Mouse (Mus musculus): Measurements from ENCODE around the gene Tomm7.
A peak's percentile ranks its signal among the peaks of the same experiment; 100 is the strongest.
"Not testable (repeated sequence)": the region's sequence is repeated elsewhere in the genome, so short reads cannot be mapped to it uniquely, and the experiment has no call there.

Tomm7 gene

DNA sequence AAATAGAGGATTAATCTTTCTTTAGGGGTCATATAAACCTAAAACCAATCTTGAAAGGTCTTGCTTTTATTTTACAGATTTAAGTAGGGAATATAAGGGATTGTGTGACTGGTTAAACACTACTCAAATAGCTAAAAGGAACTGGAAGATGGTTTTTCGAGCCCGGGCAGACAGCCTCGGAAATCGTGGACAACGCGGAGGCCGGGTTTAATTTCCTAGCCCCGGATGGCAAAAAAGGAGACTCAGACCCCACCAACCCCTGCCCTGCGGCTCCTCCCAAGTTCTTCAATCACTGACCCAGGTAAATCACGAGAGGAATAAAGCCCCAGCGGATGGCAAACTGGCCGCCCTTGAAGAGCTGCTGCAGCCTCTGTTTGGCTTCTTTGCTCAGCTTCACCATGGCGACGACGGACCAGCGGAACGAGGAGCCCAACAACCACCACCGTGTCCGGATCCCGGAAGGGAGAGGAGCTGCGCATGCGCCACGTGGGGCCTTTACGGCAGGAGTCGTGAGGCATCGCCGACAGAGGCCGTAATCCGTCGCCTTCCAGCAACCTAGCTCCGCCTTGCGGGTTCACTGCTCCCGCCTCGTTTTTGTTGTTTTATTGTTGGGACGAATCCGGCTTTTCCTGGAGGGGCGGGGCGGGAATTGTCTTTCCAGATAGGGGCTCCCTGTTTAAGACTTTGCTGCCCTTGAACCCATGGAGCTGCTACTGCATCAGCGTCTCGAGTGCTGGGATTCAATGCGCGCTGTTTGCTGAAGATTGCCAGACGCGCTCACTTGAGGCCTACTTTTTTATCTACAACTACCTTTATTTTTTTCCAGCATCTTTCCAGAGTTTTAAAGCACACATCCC is at the start of gene Tomm7:
Gene Tomm7 (minus strand): TSS at position 488 of the 857 bp plus-strand sequence.
- peak; percentile 98 to 99 for DNase-seq

DNA sequence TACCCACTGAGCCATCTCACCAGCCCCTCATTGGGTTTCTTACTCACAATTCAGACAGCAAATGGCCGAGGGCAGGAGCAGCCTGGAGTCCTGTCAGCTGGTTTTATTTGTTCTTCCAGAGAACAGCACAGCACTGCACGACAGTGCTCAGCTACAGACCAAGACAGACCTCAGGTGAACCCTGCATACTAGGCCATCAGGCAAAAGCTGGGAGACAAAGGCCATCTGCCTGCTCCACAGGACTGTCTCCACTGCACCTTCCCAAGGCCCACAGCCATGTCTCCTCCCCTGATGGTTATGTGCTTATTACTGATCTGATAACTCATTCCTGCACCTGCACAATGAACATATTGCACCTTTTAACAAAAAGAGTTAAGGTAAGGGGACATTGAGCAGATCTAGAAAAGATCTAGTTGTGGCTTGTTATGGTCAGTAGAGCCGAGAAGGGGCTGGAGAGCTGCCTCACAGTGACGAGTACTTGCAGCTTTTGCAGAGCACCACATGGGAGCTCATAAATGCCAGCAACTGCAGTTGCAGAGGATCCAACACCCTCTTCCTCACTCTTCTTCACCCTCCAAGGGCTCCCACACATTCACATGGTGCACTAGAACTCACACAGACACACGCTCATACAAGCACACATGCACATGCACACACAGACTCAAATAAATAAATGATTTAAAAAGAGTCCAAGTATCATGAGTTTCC is 49.3 kb upstream of the Tomm7 start:
- DNase-seq, result no peak

DNA sequence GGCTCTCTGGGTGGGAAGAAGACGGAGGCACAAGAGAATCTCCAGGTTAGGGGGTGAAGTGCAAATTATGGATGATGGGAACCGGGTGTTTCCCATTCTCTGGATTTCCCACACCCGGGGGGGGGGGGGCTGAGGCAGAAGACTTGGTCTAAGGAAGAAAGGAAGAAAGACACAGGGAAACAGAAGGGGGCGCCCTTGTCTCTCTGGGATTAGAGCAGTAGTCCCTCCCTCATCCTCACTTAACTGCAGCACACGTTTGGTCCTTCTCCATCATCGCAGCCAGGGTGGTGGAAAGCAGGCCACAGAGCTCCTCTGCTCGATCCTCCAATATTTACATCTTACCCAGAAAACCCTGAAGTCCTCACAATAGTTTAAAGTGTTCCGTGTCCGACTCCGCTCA is 46.8 kb upstream of the Tomm7 start:
- peak; percentile 44 to 86 for DNase-seq

DNA sequence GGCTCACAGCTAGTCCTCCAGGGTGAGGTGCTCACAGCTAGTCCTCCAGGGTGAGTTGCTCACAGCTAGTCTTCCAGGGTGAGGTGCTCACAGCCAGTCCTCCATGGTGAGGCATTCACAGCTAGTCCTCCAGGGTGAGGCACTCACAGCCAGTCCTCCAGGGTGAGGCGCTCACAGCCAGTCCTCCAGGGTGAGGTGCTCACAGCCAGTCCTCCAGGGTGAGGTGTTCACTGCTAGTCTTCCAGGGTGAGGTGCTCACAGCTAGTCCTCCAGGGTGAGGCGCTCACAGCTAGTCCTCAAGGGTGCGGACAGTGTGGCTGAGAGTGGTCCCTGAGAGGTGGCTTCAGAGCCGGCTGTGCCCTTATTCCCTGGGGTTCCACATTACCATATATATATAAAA is 45.5 kb upstream of the Tomm7 start:
- no peak for DNase-seq

DNA sequence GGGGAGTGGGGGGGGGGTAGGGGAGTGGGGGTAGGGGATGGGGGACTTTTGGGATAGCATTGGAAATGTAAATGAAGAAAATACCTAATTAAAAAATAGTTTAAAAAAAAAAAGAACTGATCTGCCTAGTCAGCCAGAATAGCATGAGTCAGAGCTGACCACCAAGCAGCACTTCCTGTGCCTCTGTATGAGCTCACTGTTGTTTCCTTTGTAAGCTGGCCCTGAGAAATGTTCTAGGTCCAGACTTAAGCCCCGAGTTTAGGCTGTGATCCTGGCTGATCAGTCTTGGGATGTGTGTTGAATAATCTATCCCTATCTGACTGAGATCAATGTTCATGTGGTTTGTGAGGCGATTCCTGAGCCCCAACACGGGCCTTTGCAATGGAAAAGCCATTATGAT is 43.1 kb upstream of the Tomm7 start:
- DNase-seq, result no peak

DNA sequence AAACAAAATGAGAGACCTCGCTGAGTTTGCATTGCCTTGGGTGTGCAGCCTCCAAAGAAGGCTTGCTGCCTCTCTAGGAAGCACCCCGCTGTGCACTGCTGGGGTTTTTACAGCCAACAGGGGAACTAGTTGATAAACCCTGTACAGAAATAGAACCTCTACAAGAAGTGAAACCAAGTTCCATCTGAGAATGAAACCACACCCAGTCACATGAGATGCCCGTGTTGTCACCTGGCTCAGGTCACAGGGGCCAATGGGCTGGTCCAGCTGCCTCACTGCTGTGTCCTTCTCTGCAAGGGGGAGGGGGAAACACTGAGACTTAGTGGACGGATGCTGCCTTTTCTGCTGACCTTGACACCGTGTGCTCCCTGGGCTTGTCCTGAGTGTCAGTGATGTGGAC is 30.5 kb upstream of the Tomm7 start:
- DNase-seq, result no peak

DNA sequence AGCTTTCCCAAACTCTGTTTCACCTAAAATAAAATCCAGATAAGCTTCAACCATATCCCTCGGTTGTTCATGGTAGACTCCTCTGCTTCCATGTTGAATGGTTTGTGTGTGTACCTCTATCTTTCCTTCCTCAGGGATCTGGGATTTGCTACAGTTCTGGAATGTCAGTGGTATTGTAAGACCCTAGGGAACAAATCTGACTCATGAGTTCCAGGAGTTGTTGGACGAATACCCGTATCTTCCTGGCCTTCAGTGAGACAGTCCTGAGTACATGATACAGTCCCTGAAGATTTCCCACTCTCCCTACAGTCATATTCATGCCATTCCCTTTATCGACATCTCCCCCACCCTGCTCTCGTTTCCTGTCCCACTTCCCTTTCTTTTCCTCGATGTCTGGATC is 28.6 kb upstream of the Tomm7 start:
- DNase-seq, result no peak

DNA sequence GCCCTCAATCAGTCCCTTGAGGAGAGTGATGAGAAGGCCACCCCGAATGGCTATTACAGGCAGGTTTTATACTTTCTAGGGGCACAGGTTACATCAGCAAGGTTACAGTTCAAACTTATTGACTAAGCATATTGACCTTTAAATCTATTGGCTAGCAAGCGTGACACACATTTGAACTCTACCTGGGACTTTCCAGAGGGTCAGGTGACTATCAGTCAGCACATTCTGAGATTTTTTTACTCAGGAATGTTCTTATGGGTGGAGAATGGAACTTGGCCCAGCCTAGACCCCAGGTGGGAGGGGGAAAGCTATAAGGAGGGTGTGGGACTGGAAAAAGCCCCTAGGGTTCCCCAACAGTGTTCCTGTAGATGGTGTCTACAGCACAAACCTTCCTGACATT is 27.4 kb upstream of the Tomm7 start:
- not testable (repeated sequence) for DNase-seq

DNA sequence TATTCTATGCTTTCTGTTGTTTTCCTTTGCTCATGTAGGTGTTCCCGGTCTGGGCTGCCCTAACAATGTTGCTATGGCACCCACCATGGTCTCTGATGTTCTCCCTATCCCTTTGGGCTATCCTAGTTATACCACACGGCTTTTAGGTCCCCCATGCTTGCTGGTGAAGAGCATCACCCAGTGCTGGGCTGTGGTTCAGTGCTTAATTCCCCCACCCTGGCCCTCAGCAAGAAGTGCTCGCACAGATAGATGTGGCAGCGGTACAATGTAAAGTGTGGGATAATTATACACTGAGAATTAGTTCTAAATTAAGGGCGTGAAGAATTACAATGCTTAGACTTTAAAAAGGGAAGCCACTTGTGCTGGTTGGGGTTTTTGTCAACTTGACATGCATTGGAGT is 22.0 kb upstream of the Tomm7 start:
- no peak for DNase-seq

DNA sequence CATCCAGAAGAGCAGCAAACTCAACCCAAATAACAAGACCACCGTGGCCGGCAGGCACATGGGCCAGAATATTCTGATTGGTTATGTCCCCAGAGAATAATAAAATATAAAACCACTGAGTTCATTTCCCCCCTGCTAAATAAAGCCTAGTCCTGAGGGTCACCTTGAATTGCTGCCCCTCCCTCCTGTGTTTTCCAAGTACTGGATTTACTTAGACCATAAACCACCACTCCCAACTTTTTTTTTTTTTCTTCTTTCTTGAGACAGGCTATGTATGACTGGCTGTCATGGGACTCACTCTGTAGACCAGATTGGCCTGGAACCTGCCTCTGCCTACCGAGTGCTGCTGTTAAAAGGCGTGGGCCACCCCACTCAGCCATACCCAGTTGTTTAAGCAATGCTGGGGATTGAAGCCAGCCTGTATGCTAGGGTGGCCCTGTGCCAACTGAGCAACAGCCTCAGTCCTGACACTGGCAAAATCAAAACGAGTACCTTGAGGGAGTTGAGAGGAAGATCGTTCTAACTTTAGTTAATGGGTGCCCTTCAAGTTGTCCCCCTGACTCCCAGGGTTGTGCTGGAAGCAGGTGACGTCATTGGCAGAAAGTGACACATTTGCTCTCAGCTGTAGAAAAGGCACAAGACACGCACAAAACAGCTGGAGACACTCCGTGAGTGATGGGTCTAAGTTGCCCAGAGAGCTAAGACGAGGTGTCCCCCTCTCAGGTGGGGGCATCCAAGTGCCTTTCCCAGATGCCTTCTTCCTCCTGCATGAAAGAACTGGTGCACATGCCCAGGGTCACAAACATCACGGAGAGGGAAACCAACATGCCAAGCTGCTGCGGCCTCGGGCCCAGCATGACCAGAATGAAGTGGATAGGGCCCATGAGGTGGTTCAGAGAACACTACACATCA is 20.3 kb upstream of the Tomm7 start:
- DNase-seq, result peak in 1 of 2 experiments; percentile 47

DNA sequence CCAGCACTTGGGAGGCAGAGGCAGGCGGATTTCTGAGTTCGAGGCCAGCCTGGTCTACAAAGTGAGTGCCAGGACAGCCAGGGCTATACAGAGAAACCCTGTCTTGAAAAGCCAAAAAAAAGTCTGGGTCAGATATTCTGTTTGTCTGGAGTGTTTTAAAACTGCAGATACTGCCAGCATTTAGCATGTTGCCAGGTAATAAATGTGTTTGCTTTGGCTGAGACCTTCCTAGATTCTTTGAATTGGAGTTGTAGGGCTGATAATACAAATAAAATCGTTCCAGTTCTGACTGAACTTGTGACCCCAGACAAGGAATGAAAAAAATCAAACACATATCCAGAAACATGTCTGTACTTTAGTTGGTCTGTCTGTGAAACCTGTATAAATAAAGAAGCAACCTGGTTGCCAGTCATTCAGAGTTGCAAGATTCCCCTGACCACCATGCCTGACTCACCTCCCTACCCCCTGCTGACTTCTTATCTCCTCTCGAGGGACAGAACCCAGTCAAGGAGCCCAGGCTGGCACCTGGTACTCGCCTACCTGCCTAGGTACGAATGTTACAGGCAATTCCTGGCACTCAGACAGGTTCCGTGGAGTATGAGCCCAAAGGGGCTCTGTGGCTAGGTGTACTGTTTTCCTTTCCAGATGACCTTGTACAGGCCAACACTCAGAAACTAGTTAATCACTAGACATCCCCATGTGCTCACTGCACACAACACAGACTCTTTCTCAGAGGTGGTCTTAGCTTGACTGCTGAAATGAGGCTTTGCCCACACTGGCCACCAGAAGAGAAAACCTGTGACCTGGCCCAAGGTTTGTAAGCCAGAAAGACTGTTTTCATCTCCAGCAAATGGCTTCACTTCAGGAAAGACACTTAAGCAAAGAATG is 19.4 kb upstream of the Tomm7 start:
- peak; percentile 14 to 46 for DNase-seq

DNA sequence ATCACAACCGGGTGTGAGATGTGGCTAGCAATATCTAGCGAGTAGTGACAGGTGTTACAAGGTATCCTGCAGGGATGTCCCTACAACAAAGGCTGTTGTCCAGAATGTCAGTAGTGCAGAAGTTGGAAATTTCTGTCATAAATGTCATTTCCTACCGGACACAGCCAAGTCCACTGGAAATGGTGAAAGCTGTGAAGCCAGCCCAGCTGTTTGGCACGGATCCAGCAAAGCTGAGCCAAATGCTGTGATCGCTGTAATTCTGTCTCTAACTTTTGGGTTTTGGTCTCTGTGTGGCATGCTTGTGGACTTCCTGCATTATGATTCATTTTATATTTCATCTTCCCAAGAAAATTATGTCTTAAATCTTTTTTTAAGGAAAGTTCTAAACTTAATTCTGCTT is 18.3 kb upstream of the Tomm7 start:
- DNase-seq, result peak; percentile 76 to 85

DNA sequence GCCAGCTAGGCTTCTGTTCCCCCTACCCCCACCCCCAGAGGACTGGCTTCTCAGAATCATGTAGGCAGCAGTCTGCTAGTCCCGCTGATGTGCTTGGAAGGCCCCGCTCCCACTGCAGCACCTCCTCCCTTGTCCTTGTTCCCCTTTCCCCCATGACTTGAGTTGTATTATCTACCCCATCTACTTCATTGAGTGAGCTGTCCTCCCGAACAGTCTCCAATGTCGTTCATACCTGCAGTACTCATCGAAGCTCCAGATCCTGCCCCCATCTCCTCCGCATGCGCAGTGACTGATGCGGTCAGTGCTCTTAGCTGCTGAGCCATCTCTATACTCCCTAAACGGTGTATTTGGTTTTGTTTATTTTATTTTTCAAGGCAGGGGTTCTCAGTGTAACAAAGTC is 17.8 kb upstream of the Tomm7 start:
- no peak for DNase-seq

DNA sequence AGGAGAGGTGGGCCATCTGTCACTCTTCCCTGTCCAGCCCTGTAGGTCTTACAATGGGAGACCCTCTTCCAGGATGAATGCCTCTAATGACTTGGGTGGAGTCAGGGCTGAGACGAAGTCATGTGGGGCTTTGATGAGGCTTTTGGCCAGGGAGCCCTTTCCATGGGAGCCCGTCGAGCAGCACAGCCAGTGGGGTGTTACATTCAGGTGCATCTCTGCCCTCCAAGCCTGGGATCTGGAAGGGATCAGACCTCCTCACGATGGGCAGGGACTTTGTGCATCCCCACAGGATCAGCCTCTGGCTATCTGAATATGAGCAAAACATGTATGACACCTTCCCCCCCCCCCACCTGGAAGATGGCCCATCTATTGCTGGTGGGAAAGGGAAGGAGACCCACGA is 15.9 kb upstream of the Tomm7 start:
- DNase-seq, result no peak

DNA sequence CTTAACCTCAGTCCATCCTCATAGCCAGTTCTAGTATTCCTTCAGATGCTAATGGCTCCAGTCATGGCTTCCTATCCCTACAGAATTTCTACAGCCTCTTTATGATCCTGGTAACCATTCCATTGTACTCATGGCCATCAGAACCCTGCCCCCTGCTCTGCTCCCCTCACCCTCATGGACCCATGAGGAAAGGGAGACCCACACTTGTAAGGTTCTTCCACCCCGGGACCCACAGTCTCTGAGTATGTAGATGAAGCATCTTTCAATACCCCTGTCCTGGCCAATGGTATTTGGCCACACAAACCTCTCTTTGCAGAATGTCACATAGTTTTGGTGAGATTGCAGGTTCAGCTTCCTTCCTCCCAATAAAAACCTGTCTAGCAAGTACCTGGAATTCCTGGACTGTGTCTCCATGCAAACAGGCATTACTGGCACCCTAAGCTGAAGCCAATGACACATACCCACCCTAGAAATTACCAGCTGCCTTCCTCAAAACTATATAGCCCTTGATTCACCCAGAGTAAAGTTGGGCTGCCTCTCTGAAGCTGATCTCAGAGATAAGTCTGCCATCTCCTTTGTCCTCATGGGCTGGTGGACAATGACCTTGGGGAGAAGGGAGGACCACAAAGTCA is 15.2 kb upstream of the Tomm7 start:
- DNase-seq, result no peak

DNA sequence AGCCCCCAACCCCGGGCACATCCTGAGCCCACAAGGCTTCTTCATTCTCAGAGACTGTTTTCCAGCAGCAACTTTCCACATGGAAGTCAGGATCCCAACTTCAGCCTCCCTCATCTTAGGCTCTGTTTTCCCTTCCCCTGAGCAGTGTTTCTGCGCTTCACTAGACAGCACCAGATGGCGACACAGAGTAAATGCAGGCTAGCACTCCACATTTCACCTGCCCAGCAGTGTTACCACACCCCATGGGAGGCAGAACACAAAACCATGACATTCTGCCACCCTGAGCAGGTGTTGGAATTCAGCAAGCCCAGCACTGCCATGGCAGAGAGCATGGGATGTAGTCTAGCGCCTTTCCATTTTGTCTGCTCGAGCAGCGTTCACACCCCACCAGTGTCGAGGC is 14.7 kb upstream of the Tomm7 start:
- DNase-seq, result no peak

DNA sequence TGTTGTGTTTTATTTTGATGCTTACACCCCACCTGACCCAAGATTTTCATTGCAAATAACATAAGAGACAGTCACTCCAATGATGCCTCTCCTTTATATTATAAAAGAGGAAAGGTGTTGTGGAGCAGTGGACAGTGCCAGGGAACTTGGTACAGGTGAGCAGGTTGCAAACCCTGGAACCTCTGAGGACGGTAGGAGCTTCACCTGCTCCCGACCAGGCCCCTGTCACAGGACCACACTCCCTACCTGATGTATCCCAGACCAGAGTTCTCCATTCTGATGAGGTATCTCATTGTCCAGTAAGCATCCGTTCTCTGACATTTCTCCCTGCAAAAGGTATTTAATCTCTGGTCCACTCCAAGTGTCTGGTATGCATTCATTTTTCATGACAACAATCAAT is 14.0 kb upstream of the Tomm7 start:
- DNase-seq, result no peak

DNA sequence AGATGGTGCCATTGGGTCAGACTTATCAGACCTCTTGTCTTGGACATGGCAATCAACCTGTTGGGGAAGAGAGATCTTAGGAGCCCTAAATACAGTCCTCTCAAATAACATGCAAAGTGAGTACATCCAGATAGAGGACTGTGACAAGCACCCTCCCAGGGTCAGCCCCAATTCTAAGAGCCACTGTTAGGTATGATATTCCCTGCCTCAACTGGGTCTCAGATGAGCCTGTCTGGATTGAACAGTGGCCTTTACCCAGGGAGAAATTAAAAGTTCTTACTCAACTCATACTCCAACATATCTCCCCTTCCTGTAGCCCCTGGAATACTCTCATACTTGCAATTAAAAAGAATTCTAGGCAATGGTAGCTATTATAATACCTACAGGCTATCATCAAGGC is 13.2 kb upstream of the Tomm7 start:
- DNase-seq, result no peak

DNA sequence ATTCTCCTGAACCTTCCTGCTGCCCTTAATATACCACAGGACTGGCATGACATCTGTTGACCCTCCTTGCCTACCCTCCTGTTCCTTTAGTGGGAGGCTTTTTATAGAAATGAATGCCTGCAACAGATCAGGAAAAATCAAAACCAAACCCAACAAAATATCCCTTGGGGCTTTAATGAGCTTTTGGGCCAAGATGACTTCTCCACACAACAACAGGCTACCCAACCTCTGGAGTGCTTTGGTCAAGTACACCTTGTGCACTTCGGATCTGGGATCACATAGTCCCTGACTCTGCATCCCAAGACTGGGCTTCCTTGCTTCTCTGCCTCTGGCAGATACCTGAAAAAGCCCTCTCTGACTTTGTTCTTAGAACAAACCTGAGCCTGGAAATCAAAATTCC is 12.2 kb upstream of the Tomm7 start:
- no peak for DNase-seq

DNA sequence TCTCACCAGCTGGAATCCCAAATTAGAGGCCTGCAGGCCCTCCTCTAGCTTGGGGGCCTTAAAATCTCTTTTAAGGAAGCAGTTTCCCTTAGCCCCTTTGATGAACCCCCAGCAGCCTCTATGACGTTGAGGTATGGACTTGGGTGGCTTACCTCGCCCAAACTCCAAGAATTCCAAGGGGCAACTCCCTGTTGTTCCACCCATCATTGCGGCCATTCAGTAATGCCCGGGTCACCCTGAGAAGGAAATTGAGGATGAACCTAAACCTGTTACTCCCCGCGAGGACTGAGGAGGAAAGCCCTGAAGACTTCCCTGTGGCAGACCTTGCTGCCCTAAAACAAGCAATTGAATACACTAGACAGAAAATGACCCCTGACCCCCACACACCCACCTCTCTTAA is 11.5 kb upstream of the Tomm7 start:
- DNase-seq, result no peak

DNA sequence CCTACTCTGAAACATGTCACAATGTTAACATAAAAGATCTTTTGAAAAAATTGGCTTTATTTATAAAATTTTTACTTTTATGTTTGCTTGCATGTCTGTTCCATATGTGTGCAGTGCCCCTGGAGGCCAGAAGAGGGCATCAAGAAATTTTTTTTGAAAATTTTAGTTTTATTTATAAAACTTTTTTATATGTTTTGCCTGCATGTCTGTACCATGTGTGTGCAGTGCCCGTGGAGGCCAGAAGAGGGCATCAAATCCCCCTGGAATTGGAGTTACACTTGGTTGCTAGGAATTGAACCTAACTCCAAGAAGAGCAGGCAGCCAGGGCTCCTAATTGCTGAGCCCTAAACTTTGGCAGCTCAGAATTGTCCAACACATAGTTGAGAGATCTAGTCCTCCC is 9.0 kb upstream of the Tomm7 start:
- peak in 1 of 2 experiments; percentile 32 for DNase-seq

DNA sequence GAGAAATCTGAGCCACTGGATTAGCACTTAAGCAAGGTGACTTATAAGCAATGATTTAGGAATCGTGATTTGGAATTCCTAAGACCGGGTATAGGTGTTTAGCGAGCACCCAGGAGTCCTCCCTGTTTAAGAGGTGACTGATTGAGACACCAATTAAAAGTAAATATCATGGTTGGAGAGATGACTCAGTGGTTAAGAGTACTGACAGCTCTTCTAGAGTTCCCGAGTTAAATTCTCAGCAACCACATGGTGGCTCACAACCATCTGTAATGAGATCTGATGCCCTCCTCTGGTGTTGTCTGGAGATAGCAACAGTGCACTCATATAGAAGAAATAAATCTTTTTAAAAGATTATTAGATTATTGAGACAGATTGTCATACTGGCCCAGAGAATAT is 7.2 kb upstream of the Tomm7 start:
- DNase-seq, result not testable (repeated sequence)

Data from lung, postnatal 4 days (tissue).